Mouse (Mus musculus) liver, adult (tissue): ENCODE measurements around the gene Phlpp2.

Experiments
- GATA4 ChIP-seq: IDR thresholded peaks from 2 replicates; pipeline ENCODE4 v1.6.1; 2014; ENCODE audit warnings: mild to moderate bottlenecking, low read length; ENCODE audit not compliant: insufficient replicate concordance

Phlpp2 gene

DNA sequence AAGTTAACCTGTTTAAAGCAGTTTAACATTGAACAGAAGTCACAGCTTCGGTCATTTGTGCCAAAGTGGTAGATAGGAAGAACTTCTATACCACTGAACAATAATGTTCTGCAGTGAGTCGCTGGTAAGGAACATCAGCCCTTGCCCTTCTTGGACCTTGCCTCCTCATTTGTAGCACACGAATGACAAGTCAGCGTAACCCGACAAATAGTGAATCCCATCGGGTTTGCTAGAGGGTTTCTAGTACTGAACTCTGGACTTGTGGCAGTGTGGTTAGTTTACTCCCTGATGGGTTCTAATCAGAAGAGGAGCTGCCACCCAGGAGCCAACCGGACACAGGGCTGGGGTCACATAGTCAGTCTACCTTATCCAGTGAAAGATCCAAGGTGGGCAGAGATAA lies 77.9 kb downstream of the Phlpp2 start:
- TF ChIP-seq GATA4 = no peak

GRCm38 (mm10) chr8:109947447-109948284 lies 79.3 kb downstream of the Phlpp2 start:
- TF ChIP-seq GATA4 = no peak

- no peak for TF ChIP-seq GATA4
Observed at GRCm38 (mm10) chr8:109948285-109948564, 79.9 kb downstream of the Phlpp2 start.

DNA sequence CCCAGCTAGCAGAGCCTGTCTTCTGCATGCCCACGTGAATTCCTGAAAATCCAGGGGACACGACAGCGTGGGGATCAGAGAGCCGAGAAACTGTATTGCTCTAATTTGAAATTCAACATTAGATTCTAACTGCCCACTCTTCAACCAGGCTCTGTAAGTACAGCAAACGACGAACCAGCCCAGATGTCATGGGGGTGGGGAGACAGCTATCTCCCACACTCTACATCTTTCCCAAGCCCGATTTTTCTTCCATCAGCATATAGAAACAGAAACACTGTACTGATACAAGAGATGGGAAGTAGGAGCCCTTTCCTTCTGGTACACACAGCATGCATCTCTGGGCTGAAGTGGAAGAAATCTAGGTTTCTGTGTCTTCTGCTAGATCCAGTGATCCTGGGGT lies 83.8 kb downstream of the Phlpp2 start:
- no peak for TF ChIP-seq GATA4

- TF ChIP-seq GATA4 = no peak
Observed at GRCm38 (mm10) chr8:109954486-109954948, 86.2 kb downstream of the Phlpp2 start.

DNA sequence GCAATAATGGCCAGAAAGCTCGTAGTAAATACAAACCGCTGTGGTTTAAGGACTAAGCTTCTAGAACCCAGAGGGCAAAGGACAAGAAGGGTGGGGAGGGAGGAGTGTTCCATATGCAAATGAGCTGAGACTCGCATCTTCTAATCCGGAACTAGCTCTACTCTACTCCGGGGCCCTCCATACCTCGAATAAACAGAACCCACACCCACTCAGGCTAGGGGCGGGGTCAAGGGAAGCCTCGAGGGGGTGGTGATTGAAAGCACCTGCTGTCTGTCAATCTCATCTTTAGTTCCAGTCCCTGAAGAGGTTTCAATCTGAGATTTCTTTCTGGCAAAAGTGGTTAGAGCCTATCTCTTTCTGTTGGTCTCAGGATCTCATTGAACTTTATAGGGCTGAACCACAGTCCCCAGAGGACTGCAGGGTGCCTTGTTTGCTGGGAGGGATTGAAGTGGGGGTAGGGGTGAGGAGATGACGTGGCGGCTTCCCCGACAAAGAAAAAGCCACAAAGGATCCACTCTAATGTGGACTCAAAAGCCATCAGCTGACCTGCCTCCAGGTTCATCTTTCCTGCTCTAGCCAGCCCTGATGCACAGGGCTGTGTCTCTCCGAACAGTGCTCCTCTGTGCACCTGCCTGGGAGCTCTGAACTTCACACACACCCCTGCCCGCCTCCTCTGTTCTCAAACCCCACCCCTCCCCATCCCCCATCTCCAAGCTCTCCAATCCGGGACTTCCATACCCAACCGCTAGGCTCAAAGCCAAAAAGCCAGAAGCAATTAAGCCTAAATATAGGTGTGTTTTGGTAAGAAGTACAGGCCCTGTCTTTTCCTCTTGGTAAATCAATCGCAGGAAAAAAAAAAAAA lies 89.1 kb downstream of the Phlpp2 start:
- TF ChIP-seq GATA4 = no peak

DNA sequence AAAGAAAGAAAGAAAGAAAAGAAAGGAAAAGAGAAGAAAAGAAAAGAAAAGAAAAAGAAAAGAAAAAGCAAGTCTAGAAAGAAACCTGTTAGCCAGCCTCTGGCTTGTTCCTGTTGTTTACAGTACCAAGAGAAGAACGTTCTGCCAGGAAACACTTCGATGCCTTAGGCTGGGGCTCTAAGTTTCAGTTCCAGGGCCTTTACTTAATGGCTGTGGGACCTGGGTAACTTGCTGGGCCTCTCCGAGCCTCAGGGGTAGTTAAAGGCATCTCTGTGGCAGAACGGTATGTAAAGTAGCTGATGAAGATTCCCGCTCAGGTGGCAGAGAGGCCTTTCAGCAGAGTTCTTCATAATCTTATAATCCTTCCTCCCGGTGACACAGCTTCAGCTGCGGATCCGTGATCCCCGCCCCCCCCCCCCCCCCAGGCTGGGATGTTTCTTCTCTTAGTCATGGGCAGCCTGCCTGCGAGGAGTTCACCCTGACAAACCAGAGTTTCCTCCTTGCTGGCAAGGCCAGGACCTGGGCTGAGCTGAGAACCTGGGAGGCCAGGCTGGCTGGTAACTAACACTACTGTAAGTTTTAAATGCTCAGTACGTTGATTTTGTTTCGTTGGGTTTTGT lies 89.8 kb downstream of the Phlpp2 start:
- TF ChIP-seq GATA4 = no peak

- TF ChIP-seq GATA4 = no peak
Observed at GRCm38 (mm10) chr8:109959112-109959511, 90.8 kb downstream of the Phlpp2 start.

GRCm38 (mm10) chr8:109961693-109962367 lies 93.5 kb downstream of the Phlpp2 start, which contains the start of gene Marveld3:
Gene Marveld3, minus strand, starts transcription at chr8:109962203.
- TF ChIP-seq GATA4 = no peak

DNA sequence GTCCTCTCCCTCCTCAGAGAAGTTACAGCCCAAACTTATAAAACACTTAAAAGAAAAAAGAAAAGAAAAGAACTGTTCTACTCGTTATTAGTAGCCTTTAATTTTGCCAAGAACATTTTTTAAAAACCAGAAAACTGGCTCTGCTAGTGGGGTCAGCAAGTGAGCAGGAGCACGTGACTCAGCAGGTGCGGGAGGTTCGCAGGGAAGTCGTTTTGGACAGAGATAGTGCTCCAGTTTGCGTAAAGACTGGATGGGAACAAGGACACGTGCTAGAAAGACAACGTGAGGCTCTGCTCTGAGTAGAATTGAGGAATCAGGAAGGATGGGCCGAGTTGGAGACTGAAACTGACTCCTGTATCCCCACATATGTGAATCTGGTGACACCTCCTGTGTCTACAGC lies 94.6 kb downstream of the Phlpp2 start:
- TF ChIP-seq GATA4 = no peak

GRCm38 (mm10) chr8:109963421-109963820 lies 95.1 kb downstream of the Phlpp2 start:
- no peak for TF ChIP-seq GATA4

- no peak for TF ChIP-seq GATA4
Observed at GRCm38 (mm10) chr8:109964106-109964505, 95.8 kb downstream of the Phlpp2 start.

- no peak for TF ChIP-seq GATA4
Observed at GRCm38 (mm10) chr8:109968837-109969236, 100.5 kb downstream of the Phlpp2 start.

DNA sequence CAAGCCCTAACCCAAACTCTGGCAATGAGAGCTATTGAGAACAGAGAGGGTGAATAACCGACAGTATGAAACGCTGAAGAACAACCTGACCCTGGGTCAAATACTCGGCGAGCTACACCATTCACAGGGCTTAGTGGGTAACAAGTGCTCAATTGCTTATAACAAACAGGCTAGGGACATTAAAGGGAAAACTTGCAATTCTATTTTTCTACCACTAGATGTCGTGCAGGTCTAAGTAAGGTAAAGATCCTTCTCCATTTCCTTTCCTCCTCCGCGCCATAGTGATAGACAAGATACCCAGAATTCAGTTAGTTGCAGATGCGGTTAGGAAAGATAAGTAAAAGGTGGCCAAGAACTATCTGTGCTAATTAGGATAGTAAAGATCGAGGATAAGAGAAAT lies 102.0 kb downstream of the Phlpp2 start:
- TF ChIP-seq GATA4 = no peak

DNA sequence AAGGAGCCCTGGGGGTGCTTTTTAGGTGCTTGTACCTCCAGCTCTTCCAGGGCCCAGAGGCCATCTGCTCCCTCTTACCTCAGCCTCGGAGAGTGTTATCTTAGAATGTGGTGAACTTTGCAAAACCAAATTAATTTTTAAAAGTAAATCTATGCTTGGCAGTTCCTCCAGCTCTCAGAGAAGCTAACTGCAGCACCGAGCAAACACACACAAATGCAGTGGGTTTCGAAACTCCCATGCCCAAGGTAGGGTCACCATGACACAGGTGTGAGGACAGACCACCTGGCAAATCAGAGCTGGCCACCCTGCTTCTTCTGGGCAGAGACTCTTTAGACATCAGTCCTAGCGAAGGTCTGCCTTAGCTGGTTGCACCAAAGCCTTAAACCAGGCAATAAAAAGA lies 104.6 kb downstream of the Phlpp2 start:
- TF ChIP-seq GATA4 = no peak
